Mouse (Mus musculus) urinary bladder, adult 2 months (tissue): ENCODE data around the gene Gys2. TPM values are rescaled to one million over a fixed set of nuclear protein-coding genes. Genes with fewer than 3 reads are reported as not detected.
A peak's percentile ranks its signal among the peaks of the same experiment; 100 is the strongest.

ENCODE experiments used
- DNase-seq: peaks from one replicate; pipeline ENCODE4 v3.0.0; 2022; ENCODE audit warnings: low spot score
- polyA plus RNA-seq: library from polyadenylated mRNA; depleted of rRNA; stranded (reverse); fragments of >200 nt; gene quantifications from 2 replicates; pipeline ENCODE4 v1.2.3, GENCODE M21; 2012

Gene Gys2
- polyA plus RNA-seq, 1 experiment: 0.44 TPM

GRCm38 (mm10) chr6:142458010-142458409 is 14.9 kb downstream of the Gys2 start:
- DNase-seq: no peak

DNA sequence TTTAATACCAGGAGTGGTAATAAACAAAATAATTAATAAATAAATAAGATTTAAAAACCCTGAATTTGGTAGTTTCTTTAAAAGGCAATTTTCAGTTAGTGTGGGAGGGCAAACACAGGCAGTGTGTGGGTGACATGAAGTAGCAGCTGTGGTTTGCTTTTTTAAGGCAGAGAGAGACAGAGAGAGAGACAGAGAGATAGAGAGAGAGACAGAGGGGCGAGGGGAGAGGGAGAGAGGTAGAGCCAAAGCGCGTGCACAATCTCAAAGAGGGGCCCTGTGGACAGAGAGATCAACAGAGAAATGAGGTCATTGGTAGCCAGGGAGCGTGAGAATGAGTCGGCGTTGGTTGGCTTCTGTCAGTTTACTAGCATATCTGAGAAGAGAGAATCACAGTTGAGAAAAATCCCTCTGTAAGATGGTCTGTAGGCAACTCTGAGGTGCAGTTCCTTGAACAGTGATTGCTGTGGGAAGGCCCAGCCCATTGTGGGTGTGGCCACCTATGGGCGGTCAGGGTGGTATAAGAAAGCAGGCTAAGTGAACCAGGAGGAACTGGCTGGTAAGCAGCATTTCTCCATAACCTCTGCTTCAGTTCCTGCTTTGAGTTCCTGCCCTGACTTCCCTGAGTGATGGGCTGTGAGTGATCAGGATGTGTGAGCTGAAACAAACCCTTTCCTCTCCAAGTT is 17.5 kb downstream of the Gys2 start:
- DNase-seq: no peak

DNA sequence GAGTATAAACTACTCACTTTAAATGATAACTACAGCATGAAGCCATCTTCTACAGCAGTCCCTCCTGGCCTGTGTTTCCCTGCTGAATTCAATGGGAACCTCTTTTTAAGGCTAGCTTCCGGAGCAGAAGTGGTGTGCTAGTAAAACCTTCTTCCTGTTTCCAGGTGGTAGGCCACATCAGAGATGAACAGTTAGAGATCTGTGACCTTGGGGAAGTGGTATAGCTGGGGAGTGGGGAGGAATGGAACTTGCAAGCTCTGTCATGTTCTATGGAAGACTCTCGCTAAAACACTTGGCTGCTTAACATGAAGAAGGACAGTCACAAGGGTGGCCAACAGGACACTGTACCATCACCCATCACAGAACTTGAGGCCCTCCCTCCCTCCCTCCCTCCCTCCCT is 19.6 kb downstream of the Gys2 start:
- no peak for DNase-seq

DNA sequence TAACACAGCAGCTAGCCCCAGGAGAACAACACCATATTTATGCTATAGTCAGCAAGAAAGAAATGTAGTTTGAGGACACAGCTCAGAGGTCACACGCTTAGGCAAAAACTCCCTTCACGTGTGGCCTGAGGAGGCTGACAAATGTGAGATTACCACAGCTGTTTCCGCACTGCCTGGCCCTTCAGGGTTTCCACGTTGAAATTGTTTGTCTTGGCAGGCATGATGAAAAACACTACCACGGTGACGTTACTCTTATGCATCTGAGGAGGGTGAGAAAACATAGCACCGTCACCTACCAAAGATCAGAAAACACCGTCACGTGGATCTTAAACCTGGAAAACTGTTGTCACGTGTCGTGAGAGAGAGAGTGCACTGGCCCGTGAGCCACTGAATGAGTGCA is 21.5 kb downstream of the Gys2 start:
- DNase-seq: no peak

- DNase-seq: no peak
These were observed 43.8 kb downstream of the Gys2 start for GRCm38 (mm10) chr6:142429072-142429471.

DNA sequence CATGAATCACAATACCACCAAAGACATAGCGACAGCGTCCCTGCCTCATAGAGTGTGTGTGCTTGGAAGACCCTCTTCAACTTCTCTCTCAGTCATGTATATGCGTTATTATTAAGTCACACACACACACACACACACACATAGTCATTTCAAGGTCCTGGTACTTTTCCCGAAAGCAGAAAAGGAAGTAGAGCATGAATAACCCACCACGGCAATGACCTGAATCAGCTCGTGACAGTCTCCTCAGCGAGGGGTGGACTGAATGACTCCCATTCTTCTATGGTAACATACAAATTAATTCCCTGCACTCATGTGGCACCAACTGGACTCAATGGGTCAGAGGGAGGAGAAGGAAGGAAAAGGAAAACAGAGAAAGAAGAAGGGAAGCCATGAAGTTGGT is 47.9 kb downstream of the Gys2 start:
- no peak for DNase-seq

DNA sequence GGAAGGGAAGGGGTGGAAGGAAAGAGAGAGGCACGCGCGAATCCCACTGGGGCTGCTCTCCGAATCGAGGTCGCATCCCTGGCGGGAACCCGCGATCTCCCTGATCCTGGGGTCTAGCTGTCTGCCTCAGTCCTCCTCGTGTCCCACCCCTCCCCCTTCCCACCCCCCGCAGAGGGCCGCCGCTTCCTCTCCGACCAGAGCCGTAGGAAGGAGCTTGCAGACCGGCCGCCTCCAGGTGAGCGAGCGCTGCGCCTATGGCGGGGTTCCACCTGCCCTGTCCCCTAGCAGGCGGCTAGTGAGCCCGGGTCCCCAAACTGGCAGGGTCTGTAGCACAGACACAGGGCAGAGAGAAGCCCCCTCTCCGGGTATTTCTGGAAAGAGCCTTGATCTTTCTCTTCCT is 58.3 kb downstream of the Gys2 start:
- no peak for DNase-seq

- DNase-seq: no peak
These were observed 59.1 kb downstream of the Gys2 start for GRCm38 (mm10) chr6:142413845-142414244.

DNA sequence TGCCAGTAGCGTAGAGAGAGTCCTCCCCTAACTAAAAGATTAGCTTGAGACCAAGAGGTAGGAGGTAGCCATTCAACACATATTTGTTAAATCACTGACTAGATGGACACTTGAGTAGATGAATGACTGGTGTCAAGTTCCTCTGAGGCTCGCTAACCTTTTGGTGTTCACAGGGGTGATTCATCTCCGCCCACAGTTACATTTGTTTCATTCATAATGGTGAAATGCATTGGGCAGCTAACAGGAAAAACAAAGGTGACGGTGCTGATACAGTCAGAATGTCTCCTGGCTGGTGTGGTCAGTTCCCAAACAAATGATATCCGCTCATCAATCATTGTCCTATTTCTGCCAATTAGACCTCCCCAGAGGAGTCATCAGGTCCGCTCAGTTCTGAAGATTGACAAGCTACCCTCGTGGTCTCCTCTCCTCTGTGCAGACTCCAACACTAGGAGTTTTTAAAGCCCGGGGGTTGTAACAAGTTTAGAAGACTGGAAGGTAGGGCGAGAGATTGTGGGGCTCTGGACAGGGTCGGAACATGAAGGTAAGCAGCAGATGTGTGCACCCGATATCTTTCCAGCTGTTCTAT is 59.9 kb downstream of the Gys2 start, which contains the start of gene Spx:
TSS of gene Spx (plus strand) at position 536 of the 586 bp plus-strand sequence.
- no peak for DNase-seq

- DNase-seq: no peak
These were observed 61.8 kb downstream of the Gys2 start for GRCm38 (mm10) chr6:142411140-142411539.

- DNase-seq: no peak
These were observed 77.2 kb downstream of the Gys2 start for GRCm38 (mm10) chr6:142395756-142396155.

GRCm38 (mm10) chr6:142394669-142395068 is 78.2 kb downstream of the Gys2 start:
- DNase-seq: no peak

- no peak for DNase-seq
These were observed 80.6 kb downstream of the Gys2 start for GRCm38 (mm10) chr6:142392312-142392711.

GRCm38 (mm10) chr6:142389101-142389500 is 83.8 kb downstream of the Gys2 start:
- DNase-seq: no peak

DNA sequence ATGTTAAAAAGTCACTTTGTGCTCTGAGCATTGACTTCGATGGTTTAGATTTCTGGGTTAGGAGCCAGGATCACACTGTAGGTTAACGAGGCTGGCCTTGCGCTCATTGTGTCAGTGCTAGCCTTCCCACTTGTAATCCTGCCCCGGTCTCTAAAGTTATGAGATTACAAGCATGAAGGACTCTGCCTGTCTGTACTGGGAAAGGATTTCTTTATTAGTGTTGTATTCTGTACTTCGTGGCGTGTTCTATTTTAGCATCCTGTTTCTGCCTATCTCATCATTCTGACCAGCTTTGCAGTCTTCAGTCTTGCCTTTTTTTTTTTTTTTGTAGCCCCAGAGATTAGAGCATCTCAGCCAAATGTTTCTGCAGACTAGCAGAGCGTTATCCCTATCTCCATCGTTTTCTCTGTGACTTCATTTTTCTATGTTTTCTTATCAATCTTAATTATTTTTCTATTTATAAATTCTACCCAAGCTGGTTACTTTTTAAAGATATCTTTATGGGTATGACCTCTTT is 85.1 kb downstream of the Gys2 start:
- no peak for DNase-seq

- peak; percentile 98 for DNase-seq
These were observed 85.7 kb downstream of the Gys2 start, which contains the start of the genes Recql and Golt1b for GRCm38 (mm10) chr6:142387011-142387754. Recql (minus strand) TSS chr6:142387087. Golt1b (plus strand) TSS chr6:142387221.

GRCm38 (mm10) chr6:142386285-142387010 is 86.5 kb downstream of the Gys2 start:
- DNase-seq: no peak

DNA sequence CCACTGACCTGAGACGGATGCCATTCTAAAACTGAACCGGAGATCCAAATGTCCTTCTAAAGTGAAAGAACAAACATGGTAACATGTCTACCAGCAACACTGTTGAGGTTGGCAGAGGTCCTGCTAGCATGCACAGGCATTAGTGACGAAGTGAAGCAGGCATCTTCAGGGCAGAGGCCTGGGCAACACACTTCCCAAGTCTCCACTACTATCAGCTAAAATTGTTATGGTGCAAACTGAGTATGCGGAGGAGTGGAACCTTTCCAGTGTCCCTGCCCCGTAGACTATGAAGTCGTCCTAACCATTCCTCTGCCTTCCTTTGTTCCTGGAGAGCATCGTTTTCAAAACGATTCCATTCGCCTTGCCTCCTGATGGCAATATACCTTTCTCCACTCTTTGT is 88.4 kb downstream of the Gys2 start:
- DNase-seq: no peak

GRCm38 (mm10) chr6:142381615-142382014 is 91.3 kb downstream of the Gys2 start:
- no peak for DNase-seq

- DNase-seq: no peak
These were observed 92.9 kb downstream of the Gys2 start for GRCm38 (mm10) chr6:142379961-142380360.

DNA sequence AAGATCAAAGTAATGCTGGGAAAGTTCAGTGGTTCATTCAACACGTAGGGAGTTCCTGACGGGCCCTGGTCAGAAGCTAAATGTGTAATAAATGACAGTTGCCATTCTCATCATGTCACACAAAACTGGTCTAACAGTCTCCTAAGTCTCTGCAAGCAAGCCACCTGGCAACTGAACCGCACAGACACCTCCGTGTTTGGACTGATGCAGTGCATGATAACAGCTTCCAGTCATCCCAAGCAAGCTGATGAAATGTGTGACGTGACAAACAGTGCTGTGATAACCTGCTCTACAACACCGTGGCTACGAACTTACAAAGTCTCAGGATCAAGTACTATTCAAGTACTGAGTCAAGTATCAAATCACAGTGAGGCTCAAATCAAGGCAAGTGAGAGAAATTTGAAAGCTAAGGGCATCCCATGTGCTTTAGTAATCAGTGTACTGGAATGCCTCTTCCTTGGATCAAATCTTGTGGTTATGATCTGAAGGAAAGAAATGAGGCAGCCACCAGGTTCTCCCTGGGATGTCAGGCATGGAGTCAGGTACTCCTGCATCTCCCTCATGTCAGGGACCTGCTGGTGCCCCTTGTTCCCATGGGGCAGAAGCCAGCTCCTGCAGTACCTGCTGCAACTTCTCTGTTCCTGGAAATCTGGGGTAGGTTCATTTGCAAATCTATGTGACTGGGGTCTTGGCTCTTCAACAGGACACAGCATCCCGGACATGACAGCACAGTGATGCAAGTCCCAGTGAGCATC is 94.2 kb downstream of the Gys2 start:
- DNase-seq: no peak
